Mouse (Mus musculus): ENCODE results near the gene Pecr.

Gene Pecr

DNA sequence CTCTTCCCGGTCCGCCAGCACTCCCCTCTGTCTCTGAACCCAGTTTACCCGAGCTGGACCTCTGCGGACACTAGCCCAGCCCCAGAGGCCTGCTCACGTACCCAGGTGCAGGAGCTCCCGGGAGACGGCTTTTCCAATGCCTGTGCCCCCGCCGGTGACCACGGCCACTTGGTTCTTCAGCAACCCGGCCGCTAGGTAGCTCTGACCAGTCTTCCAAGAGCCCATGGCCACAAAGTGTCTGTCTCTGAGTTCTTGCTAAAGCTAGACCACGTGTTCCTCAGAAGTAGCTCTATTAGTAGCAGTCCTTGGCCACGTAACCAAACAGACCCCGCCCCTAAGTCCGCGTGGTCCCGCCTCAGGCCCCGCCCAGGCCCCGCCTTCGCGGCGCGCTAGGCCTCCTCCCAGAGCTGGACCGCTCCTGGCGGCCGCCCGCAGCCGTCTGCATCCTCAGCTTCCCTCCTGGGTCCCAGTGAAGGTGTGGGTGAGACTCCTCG is at the start of gene Pecr, which contains the start of gene Tmem169:
Gene Pecr (minus strand): TSS at position 323 of the 494 bp plus-strand sequence.
Gene Tmem169 (plus strand): TSS at position 378 of the 494 bp plus-strand sequence.
- in situ Hi-C loops (cut with MboI), result no loop called here

DNA sequence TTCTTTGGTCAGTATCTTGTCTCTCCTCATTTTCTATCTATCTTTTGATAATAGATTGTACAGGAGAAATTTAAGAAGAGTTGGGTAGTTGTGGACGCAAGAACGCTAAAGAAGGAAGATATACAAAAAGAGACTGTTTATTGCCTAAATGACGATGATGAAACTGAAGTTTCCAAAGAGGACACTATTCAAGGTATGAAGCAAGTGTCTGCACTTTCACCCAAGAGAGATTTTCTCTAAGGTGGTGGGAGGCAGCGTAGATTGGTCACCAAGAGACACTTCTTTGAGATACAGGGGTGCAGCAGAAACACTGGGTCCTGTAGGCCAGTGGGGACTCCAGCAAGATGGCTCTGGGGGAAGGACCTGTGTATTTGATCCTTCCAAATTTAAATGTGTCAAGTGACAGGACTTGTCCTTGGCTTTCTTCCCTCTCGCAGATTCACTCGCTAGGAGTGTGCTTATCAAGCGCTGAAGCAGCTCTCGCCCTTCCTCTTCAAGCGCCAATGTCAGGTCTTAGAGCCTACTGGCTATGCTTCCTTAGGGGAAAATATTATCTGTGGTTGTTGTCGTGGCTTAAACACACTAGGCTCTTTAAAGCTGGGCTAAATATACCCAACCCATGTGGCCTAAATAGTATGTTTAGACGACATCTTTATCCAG is 42.2 kb upstream of the Pecr start:
- in situ Hi-C loops (cut with MboI), result no loop called here

DNA sequence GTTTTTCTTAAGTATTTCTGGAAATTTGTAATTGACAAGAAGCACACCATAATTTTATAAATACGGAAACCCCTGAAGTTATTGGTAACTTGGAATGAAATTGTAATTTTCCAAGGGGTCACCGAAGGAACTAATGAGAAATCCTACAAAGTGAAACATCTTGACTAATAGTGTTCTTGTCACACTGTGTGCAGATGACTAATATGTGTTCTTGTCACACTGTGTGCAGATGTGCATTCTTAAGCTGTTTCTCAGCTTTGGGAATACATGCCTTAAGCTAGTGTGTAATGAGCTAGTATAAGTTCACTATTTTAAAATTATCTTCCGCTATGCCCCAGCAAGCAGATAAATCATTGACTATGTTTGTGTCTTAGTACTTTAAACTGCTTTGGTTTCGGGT is 39.1 kb upstream of the Pecr start:
- in situ Hi-C loops (cut with MboI), result no loop called here

DNA sequence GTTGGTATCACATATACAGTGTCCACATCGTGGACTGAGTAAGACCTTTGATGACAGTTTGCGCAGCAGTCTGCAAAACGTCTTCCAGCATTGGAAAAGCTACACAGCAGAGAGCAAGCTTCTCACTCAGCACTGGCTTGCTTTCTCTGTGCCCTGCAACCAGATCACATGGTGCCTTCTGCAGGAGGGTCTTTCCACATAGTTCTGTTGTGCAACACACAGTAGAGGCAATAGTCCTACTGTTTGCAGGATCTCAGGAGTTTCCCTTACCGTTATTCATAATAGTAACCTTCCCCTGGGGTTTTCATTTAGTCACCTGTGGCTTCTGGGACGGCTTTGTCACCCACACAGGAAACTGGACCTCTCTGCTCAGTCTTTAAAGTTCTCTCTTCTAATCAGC is 36.6 kb upstream of the Pecr start:
- in situ Hi-C loops (cut with MboI), result no loop called here

DNA sequence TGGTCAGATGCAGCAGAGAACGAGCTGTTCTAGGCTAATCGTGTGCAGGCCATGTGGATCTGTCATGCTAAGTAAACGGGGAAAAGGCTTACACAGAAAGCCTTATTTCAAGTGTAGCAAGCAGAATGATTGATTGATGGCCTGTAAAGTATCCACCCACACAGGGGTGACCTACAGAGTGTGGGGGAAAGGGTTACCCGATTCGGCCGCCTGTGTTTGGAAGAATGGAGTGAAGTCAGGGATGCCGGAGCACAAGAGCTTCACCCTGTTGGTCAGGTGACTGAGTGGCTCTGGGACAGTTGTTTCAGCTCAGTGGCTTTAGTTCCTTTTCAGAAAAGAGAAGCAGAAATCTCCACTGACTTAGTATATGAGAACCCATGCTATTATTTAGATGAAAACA is 32.8 kb upstream of the Pecr start:
- in situ Hi-C loops (cut with MboI), result no loop called here

DNA sequence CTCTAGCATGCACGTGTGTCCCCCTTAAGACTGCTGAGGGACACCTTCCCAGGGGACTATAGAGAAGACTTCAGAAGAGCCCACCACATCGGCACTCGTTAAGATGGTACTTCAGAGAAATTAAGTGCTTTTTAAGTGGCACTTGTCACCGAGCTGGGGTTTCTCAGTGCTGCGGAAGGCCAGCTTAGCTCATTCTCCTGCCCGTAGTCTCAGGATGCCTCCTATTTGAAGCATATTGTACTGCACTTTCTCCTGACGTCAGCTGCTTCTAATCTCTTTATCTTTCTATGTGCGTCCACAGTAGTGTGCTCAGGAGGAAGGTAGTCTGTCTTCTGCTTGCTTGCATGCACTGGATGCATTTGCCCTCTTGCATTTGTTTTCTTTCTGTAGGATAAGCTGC is 32.3 kb upstream of the Pecr start:
- in situ Hi-C loops (cut with MboI), result no loop called here

DNA sequence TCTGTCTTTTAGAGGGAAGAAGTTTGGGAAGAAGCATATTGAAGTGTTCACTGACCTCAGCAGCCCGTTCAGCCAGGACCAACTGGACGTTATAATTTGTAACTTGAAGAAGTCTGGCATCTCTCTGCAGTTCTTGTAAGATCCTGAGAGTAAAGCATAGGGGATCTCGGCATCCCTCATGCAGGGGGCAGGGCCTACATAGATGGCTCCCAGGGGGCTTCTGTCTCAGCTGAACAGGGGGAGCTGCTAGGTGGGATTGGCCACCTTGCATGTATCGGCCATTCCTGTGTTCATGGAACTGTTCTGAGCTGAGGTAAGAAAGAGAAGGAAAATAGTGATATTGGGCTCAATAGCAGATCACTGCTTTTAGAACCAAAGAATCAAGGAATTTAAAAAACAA is 31.3 kb upstream of the Pecr start:
- in situ Hi-C loops (cut with MboI), result no loop called here

DNA sequence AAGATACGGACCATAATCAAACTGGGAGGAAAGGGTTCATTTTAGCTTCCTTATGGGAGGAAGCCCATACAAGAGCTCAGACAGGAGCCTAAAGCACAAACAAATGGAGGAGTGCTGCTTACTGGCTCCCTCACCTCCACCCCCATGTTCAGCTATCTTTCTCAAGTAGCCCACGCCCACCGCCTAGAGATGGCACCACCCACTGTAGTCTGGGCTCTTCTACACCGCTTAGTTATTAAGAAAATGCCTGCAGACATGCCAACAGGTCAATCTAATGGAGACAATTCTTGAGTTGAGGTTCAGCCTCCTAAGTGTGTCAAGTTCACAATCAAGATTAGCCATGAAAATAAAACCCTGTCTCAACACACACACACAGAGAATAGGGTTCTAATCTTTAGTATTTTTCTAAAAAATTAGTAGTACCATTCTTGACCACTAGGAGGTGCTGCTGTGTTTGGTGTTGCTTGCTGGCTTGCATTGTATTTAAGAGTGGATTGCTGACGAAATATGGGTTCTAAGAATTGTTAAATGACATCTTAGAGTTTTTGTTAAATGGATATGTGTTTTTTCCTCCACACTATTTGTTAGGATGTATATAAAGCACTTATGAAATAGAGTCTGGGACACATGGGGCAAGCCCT is 29.4 kb upstream of the Pecr start:
- in situ Hi-C loops (cut with MboI), result no loop called here

DNA sequence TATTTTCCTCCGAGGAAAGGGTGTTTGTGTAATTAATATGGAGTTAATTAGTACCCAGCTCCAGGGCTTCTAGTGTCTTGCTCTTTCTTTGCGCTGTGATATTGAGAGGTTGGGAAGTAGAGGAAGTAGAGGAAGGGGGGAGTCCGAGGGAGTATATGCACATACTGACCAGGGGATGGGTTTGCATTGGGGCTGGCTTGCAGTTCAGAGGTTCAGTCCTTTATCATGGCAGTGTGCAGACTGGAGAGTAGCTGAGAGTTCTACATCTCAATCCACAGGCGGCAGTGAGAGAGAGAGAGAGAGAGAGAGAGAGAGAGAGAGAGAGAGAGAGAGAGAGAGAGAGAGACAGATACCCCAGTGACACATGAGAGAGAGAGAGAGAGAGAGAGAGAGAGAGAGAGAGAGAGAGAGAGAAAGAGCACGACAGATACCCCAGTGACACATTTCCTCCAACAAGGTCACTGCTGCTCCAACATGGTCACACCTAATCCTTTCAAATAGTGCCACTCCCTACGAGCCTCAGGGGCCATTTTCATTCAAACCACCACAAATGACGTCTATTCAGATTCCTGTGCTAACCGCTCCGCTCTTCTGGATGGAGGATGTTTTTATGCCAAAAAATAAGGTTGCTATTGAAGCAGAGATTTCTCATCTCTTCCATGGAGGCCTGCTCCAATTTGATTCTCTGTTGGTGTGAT is 28.7 kb upstream of the Pecr start:
- in situ Hi-C loops (cut with MboI), result no loop called here

DNA sequence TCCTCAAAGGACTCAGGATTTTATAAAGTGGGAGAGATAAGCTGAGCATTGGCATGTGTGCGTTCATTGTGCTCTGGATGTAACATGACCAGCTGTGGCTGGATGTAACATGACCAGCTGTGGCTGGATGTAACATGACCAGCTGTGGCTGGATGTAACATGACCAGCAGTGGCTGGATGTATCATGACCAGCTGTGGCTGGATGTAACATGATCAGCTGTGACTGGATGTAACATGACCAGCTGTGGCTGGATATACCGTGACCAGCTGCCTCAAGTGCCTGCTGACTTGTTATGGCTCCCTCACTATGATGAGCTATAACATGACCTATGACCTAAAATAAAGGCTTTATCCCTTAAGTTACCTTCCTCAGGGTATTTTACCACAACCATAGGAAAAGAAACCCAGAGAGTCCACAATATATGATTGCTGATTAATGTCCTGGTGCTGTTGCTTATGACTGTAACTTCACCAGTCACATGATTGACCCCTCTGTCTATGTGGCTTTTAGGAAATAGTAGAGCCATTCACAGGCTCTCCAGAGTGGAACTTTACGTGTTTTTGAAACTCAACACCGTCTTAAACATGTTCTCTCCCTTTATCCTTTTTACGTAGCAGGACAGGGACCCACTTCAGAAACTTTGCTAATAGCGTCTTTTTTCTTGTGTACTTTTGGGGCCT is 25.8 kb upstream of the Pecr start:
- in situ Hi-C loops (cut with MboI), result no loop called here

DNA sequence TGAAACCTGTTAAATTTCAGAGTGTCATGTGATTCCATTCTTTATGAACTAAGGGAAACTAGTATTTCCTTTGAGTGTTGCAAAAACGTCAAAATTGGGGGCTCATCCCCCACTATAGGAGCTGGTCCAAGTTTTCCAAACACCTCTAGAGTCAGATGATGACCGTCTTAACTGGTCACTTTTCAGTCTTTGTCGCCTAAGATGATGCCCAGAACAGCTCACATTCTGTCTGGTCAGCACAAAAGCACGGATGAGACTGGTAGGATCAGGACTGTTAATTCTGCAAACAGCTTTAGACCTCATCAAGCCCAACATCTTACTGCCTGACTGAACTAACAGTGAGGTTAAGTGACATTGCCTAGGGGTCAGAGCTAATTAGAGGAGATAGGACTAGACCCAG is 24.8 kb upstream of the Pecr start:
- in situ Hi-C loops (cut with MboI), result no loop called here

DNA sequence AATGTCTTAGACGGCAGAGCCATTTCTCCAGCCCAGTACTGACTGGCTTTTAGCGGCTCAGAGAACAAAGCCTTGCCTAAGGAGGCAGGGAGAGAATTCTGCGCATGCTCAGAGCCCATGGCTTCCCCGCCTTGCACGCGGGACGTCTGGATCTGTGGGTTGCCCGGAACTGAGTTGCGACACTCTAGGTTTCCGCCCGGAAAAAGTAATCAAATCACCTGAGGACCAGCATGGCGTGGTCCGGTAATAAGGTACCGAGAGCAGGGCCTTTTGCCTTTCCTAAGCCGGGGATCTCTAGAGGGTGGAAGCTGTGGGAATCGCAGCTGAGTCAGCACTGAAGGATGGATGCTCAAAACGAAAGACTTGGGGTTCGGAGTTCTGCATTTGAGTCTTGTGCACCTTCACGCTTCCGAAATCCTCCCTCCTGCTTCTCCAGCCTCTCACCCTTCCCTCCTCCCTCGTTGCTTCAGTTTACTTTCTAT is 23.2 kb upstream of the Pecr start, which contains the start of gene Xrcc5:
Gene Xrcc5 (plus strand): TSS at position 105 of the 482 bp plus-strand sequence.
- in situ Hi-C loops (cut with MboI), result no loop called here

DNA sequence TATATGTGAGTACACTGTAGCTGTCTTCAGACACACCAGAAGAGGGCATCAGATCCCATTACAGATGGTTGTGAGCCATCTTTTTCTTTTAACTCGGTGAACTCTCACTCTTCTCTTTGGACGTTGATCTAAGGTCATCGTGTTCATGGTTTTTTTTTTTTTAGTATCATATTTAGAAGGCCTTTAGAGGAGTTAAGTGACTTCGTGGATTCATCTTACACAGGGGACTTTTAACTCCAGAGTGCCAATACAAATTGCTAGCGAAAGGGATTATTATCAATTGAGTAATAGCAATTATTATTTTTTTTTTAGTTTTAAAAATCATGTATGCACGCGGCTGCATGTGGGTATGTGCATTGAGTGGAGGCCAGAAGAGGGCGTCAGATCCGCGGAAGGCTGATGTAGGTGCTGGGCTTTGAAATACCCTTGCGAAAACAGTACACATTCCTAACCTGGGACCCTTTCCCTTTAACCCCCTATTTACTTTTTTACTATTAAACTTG is 22.6 kb upstream of the Pecr start:
- in situ Hi-C loops (cut with MboI), result no loop called here

DNA sequence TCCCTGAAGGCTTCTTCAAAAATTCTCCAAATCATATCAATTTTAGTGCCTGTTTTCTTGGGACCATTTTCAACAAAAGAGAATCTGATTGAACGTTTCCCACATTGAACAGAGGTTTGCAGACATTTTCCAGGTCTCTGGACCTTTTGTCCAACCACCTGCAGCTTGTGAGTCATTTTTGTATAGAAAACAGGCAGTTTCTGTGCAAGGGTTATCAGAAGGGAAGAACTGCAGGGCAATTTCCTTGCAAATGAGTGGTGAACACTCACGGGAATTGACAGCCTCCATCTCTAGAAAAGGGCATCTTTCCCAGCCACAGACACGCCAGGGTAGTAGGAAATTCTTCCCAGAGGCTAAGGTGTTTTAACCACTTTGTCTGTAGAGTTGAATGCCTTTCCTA is 22.1 kb upstream of the Pecr start:
- in situ Hi-C loops (cut with MboI), result no loop called here

DNA sequence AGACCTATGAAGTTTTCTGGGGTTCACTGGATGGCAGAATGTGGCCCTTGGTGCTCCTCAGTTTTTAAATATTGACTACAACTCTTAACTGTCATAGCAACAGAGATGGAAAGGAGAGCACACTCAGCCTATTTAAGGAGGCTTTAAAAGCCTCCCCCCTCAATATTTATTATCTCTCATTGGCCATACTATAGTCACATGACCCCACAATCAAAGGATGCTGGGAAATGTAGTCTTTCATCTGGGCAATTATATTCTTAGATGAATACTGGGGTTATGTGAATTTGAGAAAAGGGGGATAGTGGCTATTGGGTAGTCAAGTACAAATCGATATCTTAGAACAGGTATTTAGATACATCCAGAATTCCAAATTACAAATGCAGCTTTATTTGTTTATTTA is 17.7 kb upstream of the Pecr start:
- in situ Hi-C loops (cut with MboI), result no loop called here

DNA sequence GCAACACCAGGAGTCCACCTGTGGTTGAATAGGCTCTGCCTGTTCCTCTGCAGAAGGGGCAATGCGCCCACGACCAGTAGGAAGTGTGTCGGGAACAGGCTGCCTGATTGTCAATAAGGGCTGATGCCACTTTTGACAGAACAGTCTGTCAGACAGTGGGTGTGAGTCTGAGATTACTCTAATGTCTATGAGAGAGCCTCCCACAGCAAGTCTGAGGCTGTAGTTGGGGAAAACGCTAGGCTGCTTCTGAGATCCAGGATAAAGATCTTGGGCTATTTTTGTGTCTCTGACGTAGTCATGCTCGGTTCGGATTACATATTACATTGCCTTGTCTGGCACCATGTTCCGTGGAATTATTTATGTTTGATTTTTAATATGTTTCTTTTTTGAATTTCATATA is 11.6 kb upstream of the Pecr start:
- in situ Hi-C loops (cut with MboI), result no loop called here

DNA sequence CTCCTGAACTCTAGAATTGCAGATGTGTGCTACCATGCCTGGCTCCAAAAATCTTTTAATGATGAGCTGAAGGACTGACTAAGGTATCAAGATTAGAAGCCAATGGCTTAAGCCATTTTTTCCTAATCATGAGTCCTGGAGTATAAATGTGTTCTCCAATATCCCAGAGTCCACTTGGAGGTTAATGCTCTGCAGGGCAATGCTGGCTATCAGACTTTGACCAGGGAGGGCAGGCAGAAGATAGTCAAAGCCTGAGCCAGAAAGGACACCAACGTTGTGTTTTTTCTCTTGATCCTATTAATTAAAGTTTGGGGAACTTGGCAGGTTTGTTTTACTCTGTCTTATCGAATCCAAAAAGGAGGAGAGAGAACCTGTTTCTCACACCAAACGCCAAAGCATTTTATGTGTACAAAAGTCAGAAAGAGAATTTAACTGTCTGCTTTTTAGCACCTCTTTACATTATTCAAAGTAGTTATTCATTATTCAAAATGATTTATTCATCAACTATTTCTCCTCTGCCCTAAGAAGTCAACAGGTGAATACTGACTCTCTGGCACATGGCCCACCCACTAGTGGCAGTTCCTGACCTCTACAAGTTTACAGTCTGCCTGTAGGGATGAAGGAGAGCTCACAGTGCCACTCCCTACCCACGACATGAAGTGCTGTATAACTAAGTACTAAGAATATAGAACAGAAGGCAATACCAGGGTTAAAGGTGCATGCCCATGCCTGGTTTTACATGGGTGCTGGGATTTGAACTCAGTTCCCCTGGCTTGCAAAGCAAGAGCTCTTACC is 10.0 kb upstream of the Pecr start:
- in situ Hi-C loops (cut with MboI), result no loop called here

DNA sequence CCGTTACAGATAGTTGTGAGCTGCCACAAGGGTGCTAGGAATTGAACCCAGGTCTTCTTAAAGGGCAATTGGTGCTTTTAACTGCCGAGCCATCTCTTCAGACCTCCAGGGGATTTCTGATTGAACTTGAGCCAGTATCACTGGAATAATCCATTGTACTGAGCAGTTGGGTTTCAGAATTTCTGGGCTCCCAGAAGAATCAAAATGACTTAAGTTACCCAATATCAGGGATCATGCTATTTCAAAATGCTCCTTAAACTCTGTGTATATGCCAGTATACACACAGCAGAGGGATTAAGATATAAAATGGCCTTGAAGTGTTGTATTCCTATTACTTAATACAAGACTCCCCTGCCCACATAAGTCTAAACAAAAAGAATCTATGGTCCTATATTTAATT is 7.8 kb upstream of the Pecr start:
- in situ Hi-C loops (cut with MboI), result no loop called here

DNA sequence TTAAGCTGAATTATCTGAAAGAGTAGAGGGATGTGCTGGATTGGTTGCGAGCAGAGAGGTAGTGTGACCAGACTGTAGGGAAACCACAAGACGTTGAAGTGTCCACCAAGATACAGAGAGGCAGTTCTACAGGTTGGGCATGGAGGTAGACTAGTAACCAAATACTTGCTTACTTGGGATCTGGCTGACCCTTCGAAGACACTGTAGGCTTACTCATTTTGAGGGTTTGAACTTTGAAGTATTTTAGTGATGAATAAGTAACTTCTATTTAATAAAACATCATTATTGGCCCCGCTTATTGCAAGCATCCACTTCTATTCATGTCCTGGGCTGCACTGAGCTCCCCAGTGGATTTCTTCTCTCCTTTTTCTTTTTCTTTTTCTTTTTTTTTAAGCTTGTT is 7.3 kb upstream of the Pecr start:
- in situ Hi-C loops (cut with MboI), result no loop called here

DNA sequence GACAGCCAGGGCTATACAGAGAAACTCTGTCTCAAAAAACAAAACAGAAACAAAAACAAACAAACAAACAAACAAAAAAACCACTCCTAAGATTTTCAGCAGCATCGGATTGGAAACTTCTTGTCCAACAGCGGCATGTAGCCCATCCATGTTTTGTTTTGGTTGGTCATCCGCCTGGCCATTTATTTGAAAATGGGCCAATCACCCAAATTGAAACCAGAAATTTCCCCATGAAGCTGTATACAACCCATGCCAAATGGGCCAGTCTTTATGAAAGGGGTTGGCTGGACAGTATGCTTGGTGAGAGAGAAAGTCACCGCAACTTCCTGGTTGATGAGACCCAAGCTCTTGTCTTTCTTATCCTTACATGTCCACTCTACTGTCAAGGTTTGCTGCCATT is 6.8 kb upstream of the Pecr start:
- in situ Hi-C loops (cut with MboI), result no loop called here

DNA sequence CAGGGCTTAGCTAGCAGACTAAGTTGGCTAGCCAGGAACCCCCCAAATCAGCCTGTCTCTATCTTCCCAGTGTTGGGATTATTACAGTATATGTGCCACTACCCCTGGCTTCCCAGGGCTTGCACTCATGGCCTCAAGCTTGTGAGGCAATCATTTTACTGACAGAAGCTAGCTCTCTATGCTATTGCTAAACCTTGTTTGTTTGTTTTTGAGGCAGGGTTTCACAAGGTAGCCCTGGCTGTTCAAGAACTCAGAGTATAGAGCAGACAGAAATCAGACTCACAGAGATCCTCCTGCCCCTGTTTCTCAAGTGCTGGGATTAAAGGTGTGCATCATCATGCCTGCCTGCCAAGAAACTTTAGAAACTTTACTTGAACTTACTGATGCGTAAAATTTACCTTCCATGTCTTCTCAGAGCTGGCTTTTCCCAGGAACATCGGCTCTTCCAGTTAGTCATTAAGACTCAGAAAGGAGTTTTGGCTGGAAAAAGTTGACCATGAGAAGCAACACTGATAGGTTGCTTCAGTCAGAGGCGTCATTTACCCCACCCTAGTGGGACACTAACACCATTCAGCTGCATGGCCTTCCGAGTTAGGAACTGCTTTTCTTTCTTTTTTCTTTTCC is 4.5 kb upstream of the Pecr start:
- in situ Hi-C loops (cut with MboI), result no loop called here
